Mouse (Mus musculus) ovary, postnatal 10 days (tissue): ENCODE data around the gene Mrps14.

Experiments
- DNase-seq: peaks from one replicate; pipeline ENCODE4 v3.0.0; 2022; ENCODE audit warnings: low spot score

Gene Mrps14

DNA sequence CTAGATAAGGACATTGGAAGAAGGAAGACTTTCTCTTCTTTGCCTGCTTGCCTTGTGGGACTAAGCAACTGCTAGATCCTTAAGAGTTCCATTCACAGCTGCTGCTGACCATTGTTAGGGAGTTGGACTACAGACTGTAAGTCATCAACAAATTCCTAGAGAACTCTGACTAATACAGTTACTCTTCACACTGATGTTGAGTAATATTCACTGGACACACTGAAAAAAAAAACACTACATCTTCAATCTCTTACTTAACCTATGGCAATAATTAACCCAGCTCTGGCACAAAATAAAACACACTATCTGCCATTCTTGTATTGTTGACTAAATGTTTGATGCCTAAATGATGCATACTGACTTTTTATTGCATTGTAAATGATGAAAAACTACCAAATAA, 32.8 kb downstream of the Mrps14 start:
- no peak for DNase-seq

DNA sequence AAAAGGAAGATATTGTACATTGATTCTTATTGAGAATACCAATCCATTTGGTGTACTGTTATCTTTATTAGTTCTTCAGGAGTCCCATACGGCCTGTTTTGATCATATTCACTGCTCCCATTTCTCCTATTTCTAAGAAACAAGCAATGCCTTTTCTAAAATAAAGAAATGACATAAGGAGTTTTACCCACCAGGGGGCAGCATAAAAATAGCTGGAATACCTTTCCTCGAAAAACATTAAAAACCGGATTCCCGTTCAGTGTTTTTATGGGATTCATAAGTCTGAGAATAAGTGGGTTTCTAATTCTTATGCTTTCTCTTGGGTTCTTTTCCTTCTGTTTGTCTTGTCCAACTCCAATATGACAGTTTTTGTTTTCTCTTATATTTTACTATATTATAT, 36.0 kb downstream of the Mrps14 start:
- DNase-seq: no peak

DNA sequence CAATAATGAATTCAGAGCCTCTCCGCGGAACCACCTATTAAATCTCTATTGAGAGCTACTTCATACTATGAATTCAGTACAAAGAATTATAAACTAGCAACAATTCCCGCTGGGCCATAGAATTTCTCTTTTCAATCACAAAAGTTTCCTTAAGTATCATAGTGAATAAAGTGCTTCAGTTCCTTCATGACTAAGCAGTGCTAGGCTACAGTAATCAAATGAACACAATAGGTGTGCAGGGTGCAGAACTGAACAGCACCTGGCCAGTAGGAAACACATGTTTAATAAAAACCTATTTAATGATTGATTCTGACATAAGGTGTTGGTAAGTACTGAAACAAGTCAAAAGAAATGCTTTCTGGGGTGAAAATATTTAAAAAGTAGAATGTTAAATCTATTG, 37.1 kb downstream of the Mrps14 start:
- DNase-seq: no peak

GRCm38 (mm10) chr1:160233921-160234320, 38.9 kb downstream of the Mrps14 start:
- DNase-seq: no peak

DNA sequence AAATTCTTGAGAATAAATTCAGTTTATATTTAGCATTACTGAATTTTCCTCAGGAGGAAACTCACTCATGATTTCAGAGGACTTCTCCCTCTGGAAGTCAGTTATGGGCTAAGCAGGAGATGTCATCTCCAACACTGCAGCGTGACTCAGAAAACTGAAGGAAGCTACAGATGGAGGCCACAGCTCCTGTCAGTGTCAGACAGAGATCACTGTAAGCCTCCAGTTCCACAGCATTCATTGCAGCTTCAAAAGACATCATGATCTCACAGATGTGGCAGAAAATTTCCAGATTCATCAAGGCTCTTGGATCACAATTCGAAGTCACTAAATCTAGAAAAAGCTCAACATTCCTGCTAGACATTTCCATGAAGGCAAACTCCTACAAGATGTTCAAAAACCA, 43.0 kb downstream of the Mrps14 start:
- DNase-seq: no peak

DNA sequence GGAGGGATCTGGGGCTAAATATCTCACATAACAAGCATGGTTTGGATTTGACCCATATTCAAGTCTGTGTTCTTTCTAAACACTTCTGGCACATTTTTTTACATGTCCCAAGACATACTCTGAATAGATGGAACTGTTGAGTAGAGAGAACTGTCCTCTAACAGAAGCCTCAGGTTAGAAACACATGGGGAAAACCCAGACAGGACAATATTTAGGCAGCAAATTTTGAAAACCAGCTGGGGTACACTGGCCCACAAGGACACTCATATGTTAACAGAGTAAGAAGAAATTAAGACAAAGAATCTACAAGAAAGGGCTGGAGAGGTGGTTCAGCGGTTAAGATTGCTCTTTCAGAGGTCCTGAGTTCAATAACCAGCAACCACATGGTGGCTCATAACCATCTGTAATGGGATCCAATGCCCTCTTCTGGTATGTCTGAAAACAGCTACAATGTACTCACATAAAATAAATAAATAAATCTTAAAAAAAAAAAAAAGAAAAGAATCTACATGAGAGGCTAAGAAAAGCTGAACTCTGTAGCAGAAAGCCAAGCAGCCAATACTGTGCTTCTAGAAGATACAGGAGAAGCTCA, 43.9 kb downstream of the Mrps14 start:
- no peak for DNase-seq

- no peak for DNase-seq
These were observed 45.1 kb downstream of the Mrps14 start for GRCm38 (mm10) chr1:160240091-160240490.

DNA sequence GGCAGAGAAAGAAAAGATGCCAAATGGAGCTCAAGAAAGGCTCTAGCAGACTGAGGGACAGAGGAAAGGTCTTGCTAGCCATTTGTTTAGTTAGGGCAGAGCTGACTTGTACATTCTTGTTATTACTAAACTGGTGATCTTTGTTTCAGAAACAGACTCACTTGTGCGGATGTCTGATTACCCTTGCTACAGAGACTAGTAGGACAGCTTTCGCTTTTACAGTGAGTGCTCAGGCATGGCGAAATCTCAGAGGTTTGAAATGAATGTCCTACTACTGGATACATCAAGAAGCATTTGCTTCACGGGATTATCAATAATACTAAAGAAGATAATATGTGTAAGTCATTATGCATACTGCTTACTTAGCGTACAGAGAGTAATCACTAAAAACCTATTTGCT, 49.7 kb downstream of the Mrps14 start:
- no peak for DNase-seq

- DNase-seq: no peak
These were observed 50.9 kb downstream of the Mrps14 start for GRCm38 (mm10) chr1:160245954-160246353.

- no peak for DNase-seq
These were observed 51.8 kb downstream of the Mrps14 start for GRCm38 (mm10) chr1:160246844-160247243.

DNA sequence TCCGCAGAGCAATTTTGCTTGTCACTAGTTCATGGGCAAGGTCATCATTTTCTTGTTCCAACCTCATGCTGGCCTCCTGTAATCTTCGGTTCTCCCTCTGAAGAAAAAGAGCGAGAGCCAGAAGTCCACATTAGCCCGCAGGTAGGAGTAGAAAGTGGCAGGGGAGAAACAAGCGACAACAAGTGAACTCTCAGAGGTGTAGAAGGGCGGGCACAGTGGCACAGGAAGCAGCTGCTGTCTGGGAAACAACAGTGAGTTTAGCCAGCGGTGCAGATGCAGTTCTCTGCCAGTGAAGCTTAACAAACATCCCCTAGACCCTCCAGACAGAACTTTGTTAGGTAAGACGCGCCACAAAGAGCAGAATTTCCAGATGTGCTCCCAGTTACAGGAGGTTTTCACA, 52.5 kb downstream of the Mrps14 start:
- DNase-seq: no peak

DNA sequence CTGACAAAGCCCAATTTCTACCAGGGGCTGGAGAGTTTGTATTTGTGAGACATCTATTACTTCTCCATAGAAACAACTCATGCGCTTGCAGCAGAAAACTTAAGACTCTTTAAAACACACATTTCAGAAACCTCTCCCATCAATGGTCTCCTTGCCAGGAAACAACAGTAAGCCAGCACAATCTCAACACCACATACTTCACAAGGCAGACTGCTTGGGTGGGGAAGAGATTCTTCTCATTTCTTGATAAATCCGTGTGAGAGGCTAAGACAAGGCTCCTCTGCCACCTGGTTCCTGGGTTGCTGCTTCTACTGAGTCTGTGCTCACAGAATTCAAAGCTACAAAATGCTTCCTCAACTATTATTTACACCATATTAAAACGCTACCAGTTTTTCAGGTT, 54.8 kb downstream of the Mrps14 start:
- no peak for DNase-seq

DNA sequence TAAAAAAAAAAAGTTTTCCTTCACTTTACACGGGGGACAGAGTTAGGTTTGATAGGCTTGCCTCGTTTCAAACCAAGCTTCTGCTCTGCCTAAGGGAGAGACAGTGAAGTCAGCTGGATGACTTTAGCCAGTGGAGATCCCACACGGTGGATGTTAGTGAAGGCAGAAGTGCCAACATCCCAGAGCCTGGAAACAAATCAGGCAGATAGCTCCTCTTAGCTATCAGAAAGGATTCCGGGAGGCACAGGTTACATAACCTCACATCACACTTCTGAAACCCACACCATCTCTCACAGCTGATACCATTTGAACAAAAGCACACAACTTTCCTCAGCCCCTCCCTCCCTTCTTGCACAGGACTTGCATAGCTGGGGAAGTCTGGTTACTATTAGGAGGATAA, 55.8 kb downstream of the Mrps14 start:
- no peak for DNase-seq

GRCm38 (mm10) chr1:160251388-160252007, 56.5 kb downstream of the Mrps14 start:
- DNase-seq: no peak
